Mouse (Mus musculus) CH12.LX (cell line): Measurements from ENCODE around the gene Mgarp. TPM values are rescaled to one million over a fixed set of nuclear protein-coding genes. Genes with fewer than 3 reads are reported as not detected.

Source experiments
- DNase-seq: peaks from one replicate; pipeline ENCODE4 v3.0.0-alpha.2; 2013; ENCODE audit errors: extremely low read depth
- H3K27ac ChIP-seq: 2 replicates; pipeline ENCODE4 v1.5.1; 2012; ENCODE audit warnings: low read depth, mild to moderate bottlenecking, control low read depth, moderate library complexity; ENCODE audit not compliant: insufficient read depth
- H3K27me3 ChIP-seq: replicated peaks from 2 replicates; pipeline ENCODE3; 2012; ENCODE audit warnings: inconsistent platforms
- H3K36me3 ChIP-seq, 2 experiments: replicated peaks in 1 of 2; 2 replicates each; pipeline versions ENCODE3 to v1.6.1; 2012; ENCODE audit warnings: inconsistent platforms in 1 of 2, low read length in 1 of 2, mild to moderate bottlenecking in 1 of 2, mixed read lengths in 1 of 2, moderate library complexity in 1 of 2; ENCODE audit not compliant: control insufficient read depth in 1 of 2, insufficient read depth in 1 of 2
- H3K4me1 ChIP-seq, 2 experiments: 2 replicates each; pipeline ENCODE4 v1.6.1; 2012; ENCODE audit warnings: inconsistent platforms in 1 of 2, moderate library complexity in 1 of 2; ENCODE audit not compliant: insufficient read depth in 2 of 2, control insufficient read depth in 1 of 2
- H3K4me2 ChIP-seq: 2 replicates; pipeline ENCODE4 v1.6.1; 2012; ENCODE audit warnings: low read depth, mild to moderate bottlenecking, control low read depth; ENCODE audit not compliant: poor library complexity, insufficient read depth, severe bottlenecking
- H3K4me3 ChIP-seq, 3 experiments: fragments of 150-350 bp in 1 of 3; sonication (generic) in 1 of 3; replicated peaks in 1 of 3; 2 replicates each; pipeline versions ENCODE3 to v1.5.1; 2011 to 2012; ENCODE audit warnings: low read depth in 2 of 3, low read length in 2 of 3, mild to moderate bottlenecking in 2 of 3, moderate library complexity in 2 of 3, control low read depth in 1 of 3, improper control_type of control experiment in 1 of 3, inconsistent platforms in 1 of 3, mixed read lengths in 1 of 3; ENCODE audit not compliant: poor library complexity in 1 of 3
- H3K79me2 ChIP-seq: replicated peaks from 2 replicates; pipeline ENCODE4 v1.6.1; 2012; ENCODE audit warnings: mild to moderate bottlenecking, moderate library complexity; ENCODE audit not compliant: control insufficient read depth, poor library complexity, insufficient read depth, severe bottlenecking; ENCODE audit errors: extremely low read depth
- H3K9ac ChIP-seq: 2 replicates; pipeline ENCODE4 v1.6.1; 2012; ENCODE audit warnings: low read depth, mild to moderate bottlenecking, control low read depth, moderate library complexity; ENCODE audit not compliant: insufficient read depth
- H3K9me3 ChIP-seq: replicated peaks from 2 replicates; pipeline ENCODE3; 2012; ENCODE audit warnings: low read length, inconsistent platforms, mixed read lengths
- BHLHE40 ChIP-seq: IDR thresholded peaks from 2 replicates; pipeline ENCODE4 v1.6.1; 2011; ENCODE audit warnings: mild to moderate bottlenecking, low read depth, low read length, improper control_type of control experiment
- CHD1 ChIP-seq: IDR thresholded peaks from 2 replicates; pipeline ENCODE4 v1.6.1; 2012; ENCODE audit warnings: low read depth, low read length, improper control_type of control experiment, inconsistent platforms
- CTCF ChIP-seq, 2 experiments: IDR thresholded peaks in 1 of 2; conservative IDR thresholded peaks in 1 of 2; 2 replicates each; pipeline ENCODE4 v1.5.1; 2011 to 2012; ENCODE audit warnings: low read depth in 2 of 2, low read length in 2 of 2, improper control_type of control experiment in 1 of 2, inconsistent platforms in 1 of 2, mild to moderate bottlenecking in 1 of 2, moderate library complexity in 1 of 2
- E2F4 ChIP-seq: IDR thresholded peaks from 2 replicates; pipeline ENCODE4 v1.6.1; 2011; ENCODE audit warnings: low read depth, low read length, improper control_type of control experiment; ENCODE audit not compliant: insufficient replicate concordance
- ELF1 ChIP-seq: IDR thresholded peaks from 2 replicates; pipeline ENCODE4 v1.6.1; 2014; ENCODE audit warnings: low read depth, mild to moderate bottlenecking, inconsistent platforms, low read length, improper control_type of control experiment
- GABPA ChIP-seq: IDR thresholded peaks from 2 replicates; pipeline ENCODE4 v1.6.1; 2012; ENCODE audit warnings: low read depth, low read length, improper control_type of control experiment, inconsistent platforms; ENCODE audit not compliant: insufficient replicate concordance
- HCFC1 ChIP-seq: IDR thresholded peaks from 2 replicates; pipeline ENCODE4 v1.6.1; 2012; ENCODE audit warnings: low read depth, mild to moderate bottlenecking, inconsistent platforms, low read length, improper control_type of control experiment
- JUN ChIP-seq: IDR thresholded peaks from 2 replicates; pipeline ENCODE4 v1.6.1; 2011; ENCODE audit warnings: low read depth, mild to moderate bottlenecking, low read length, improper control_type of control experiment, moderate library complexity; ENCODE audit not compliant: insufficient read depth
- JUND ChIP-seq: conservative IDR thresholded peaks from 2 replicates; pipeline ENCODE4 v1.6.1; 2011; ENCODE audit warnings: low read depth, low read length, improper control_type of control experiment
- KAT2A ChIP-seq: IDR thresholded peaks from 2 replicates; pipeline ENCODE4 v1.6.1; 2012; ENCODE audit warnings: low read length, improper control_type of control experiment, inconsistent platforms; ENCODE audit not compliant: insufficient replicate concordance
- MAX ChIP-seq: IDR thresholded peaks from 2 replicates; pipeline ENCODE4 v1.6.1; 2011; ENCODE audit warnings: low read length, improper control_type of control experiment
- MAZ ChIP-seq: IDR thresholded peaks from 2 replicates; pipeline ENCODE4 v1.6.1; 2012; ENCODE audit warnings: low read depth, mild to moderate bottlenecking, inconsistent platforms, low read length, improper control_type of control experiment, moderate library complexity
- MXI1 ChIP-seq: IDR thresholded peaks from 2 replicates; pipeline ENCODE4 v1.6.1; 2011; ENCODE audit warnings: mild to moderate bottlenecking, low read depth, low read length, improper control_type of control experiment
- POLR2A ChIP-seq: IDR thresholded peaks from 2 replicates; pipeline ENCODE4 v1.6.1; 2011; ENCODE audit warnings: low read depth, mild to moderate bottlenecking, improper control_type of control experiment, low read length
- RAD21 ChIP-seq: IDR thresholded peaks from 2 replicates; pipeline ENCODE4 v1.6.1; 2011; ENCODE audit warnings: low read depth, mild to moderate bottlenecking, low read length, improper control_type of control experiment, moderate library complexity
- SIN3A ChIP-seq: IDR thresholded peaks from 2 replicates; pipeline ENCODE4 v1.6.1; 2012; ENCODE audit warnings: low read length, improper control_type of control experiment, inconsistent platforms
- UBTF ChIP-seq: IDR thresholded peaks from 2 replicates; pipeline ENCODE4 v1.6.1; 2012; ENCODE audit warnings: low read depth, mild to moderate bottlenecking, inconsistent platforms, low read length, improper control_type of control experiment, moderate library complexity
- USF2 ChIP-seq: conservative IDR thresholded peaks from 2 replicates; pipeline ENCODE4 v1.6.1; 2011; ENCODE audit warnings: low read depth, low read length, improper control_type of control experiment
- ZMIZ1 ChIP-seq: IDR thresholded peaks from 2 replicates; pipeline ENCODE4 v1.6.1; 2012; ENCODE audit warnings: low read depth, mild to moderate bottlenecking, inconsistent platforms, low read length, improper control_type of control experiment
- ZNF384 ChIP-seq: IDR thresholded peaks from 2 replicates; pipeline ENCODE4 v1.6.1; 2012; ENCODE audit warnings: low read depth, low read length, improper control_type of control experiment, inconsistent platforms
- dilution Hi-C: fragments of 300-500 bp; cut with MboI; formaldehyde crosslinking; loops from 2 replicates; pipeline ENCODE4 v1.14.3; 2020; ENCODE audit warnings: low sequenced_read_pairs; ENCODE audit not compliant: extremely low pct_unique_long_range_greater_than_20kb, extremely low pct_ligation_motif_present
- in situ Hi-C: fragments of 300-500 bp; cut with MboI; formaldehyde crosslinking; loops from 3 replicates; pipeline ENCODE4 v1.14.3; 2019; ENCODE audit warnings: low sequenced_read_pairs, low pct_ligation_motif_present, low pct_unique_long_range_greater_than_20kb, mixed read lengths
- polyA plus RNA-seq: library from polyadenylated mRNA; unstranded; fragments of >175 nt; gene quantifications from 2 replicates; pipeline ENCODE4 v1.2.1, GENCODE M21; 2012; ENCODE audit warnings: low read depth; ENCODE audit not compliant: insufficient read length
- total RNA-seq, 2 experiments: library from RNA; depleted of rRNA; stranded (reverse); fragments of 300-350 nt in 1 of 2; fragments of >200 nt in 1 of 2; gene quantifications; 2 replicates each; pipeline ENCODE4 v1.2.3; 2012 to 2014

The Mgarp gene
- total and polyA plus RNA-seq, 3 experiments, result not detected

DNA sequence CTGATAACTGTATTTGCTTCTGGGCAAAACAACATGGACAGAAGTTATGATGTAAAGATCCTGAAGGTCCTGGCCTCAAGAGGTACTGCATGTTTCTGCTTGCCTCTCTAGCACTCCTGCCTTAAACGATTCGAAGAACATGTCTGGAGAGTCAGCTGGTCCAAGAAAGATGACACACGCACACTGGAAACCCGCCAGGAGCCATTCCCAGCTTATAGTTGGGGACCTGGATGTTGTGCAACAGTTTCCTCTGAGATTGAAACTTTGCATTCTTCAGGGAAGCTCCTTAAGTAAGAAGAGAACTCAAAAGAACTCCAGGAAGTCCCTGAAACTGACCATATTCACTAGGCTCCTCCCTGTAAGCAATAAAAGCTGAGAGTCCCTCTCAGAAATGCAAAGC lies 53.3 kb downstream of the Mgarp start:
- Histone ChIP-seq H3K9me3 (peaks cover 15% of the 10 kb centered on the region), H3K79me2 (peaks cover 15% of the 10 kb centered on the region), H3K4me2 (no peak overlapping the region), H3K27me3 (peaks cover 30% of the 10 kb centered on the region), H3K9ac (no peak overlapping the region), H3K27ac (no peak overlapping the region), H3K4me1 (peaks cover 0 to 21% of the 10 kb centered on the region in 2 experiments; a peak in 2 of 4 replicates), H3K36me3 (no peaks in the 10 kb centered on the region), H3K4me3 (no peak overlapping the region)
- no peak for DNase-seq
- dilution Hi-C loops (no loop called here), in situ Hi-C loops (no loop called here)
- TF ChIP-seq BHLHE40, result no peak
- TF ChIP-seq JUND, result no peak
- no peak for TF ChIP-seq ELF1
- TF ChIP-seq GABPA, result no peak
- TF ChIP-seq POLR2A, result no peak
- no peak for TF ChIP-seq RAD21
- no peak for TF ChIP-seq CHD1
- no peak for TF ChIP-seq SIN3A
- TF ChIP-seq E2F4, result no peak
- no peak for TF ChIP-seq MAX
- no peak for TF ChIP-seq MAZ
- no peak for TF ChIP-seq ZNF384
- TF ChIP-seq JUN, result no peak
- no peak for TF ChIP-seq ZMIZ1
- no peak for TF ChIP-seq UBTF
- TF ChIP-seq KAT2A, result no peak
- no peak for TF ChIP-seq MXI1
- TF ChIP-seq USF2, result no peak

DNA sequence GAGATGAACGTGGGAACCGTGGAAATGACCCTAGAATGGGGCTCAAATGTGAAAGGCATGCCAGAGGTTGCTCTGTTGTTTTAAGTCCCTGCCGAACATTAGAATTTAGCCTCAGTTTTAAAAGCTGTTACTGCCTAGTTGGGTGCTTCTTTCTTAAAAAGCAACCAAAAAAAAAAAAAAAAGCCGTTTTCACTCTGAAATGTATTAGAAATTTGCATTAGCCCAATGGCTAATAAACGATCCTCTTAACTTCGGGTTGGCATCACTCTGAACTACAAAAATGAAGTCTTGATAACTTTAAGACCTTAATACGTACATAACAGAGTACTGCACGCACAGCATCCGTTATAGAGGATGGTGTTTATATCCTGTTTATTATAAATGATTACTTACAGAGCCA lies 54.4 kb downstream of the Mgarp start:
- peak; percentile 58; the same call in 1 of the 2 replicates for TF ChIP-seq ZNF384
- no peak for TF ChIP-seq HCFC1
- TF ChIP-seq CTCF (conservative IDR thresholded peaks at IDR 0.05 in 1 of 2, IDR thresholded peaks at IDR 0.05 in 1 of 2; ENCODE audit: low read depth in 2 of 2, low read length in 2 of 2), result no peak
- in situ Hi-C loops (no loop called here), dilution Hi-C loops (no loop called here)
- Histone ChIP-seq H3K4me1 (peaks cover 0 to 22% of the 10 kb centered on the region in 2 experiments; a peak in 2 of 4 replicates), H3K27ac (no peak overlapping the region), H3K36me3 (no peaks in the 10 kb centered on the region), H3K4me2 (peak overlapping the region; percentile 76), H3K9me3 (peaks cover 15% of the 10 kb centered on the region), H3K4me3 (peak overlapping the region in 2 of 3 experiments; percentile 46 to 97), H3K9ac (no peak overlapping the region; the same call in 1 of the 2 replicates), H3K27me3 (peaks cover 30% of the 10 kb centered on the region), H3K79me2 (peaks cover 21% of the 10 kb centered on the region)
- DNase-seq, result no peak
